Mouse (Mus musculus) ES-Bruce4 (cell line): ENCODE measurements around the gene Mob1a.

Source experiments
- CTCF ChIP-seq: IDR thresholded peaks from one replicate; pipeline ENCODE4 v1.8.1; 2011; ENCODE audit warnings: low read depth, low read length
- POLR2A ChIP-seq: IDR thresholded peaks from one replicate; pipeline ENCODE4 v1.8.1; 2011; ENCODE audit warnings: low read length; ENCODE audit not compliant: insufficient read depth

DNA sequence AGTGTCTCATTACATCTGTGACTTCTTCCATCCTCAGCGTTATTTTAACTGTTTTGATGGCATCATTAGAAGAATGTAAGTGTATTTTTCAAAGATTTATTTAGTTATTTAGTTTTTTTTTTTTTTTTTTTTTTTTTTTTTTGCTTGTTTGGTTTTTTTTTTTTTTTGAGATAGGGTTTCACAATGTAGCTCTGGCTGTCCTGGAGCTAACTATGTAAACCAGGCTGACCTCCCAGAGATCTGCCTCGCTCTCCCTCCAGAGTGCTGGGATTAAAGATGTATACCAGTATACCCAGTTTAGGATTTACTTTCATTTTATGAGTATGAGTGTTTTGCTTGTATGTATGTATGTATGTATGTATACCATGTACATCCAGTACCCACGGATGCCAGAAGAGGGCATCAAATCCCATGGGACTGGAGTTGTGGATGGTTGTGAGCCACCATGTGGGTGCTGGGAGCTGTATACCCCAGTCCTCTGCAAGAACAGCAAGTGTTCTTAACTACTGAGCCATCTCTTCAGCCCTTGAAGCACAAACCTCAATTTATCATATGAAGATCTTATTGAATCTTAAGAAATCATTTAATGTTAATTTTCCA lies 1.9 kb downstream of the Mob1a start:
- TF ChIP-seq POLR2A: no peak
- TF ChIP-seq CTCF: no peak
